Mouse (Mus musculus): ENCODE measurements around the gene Vps33a. TPM values are rescaled to one million over a fixed set of nuclear protein-coding genes. Genes with fewer than 3 reads are reported as not detected.

The Vps33a gene
- polyA plus RNA-seq, 1 experiment from 2014 or later: 27.8 TPM

DNA sequence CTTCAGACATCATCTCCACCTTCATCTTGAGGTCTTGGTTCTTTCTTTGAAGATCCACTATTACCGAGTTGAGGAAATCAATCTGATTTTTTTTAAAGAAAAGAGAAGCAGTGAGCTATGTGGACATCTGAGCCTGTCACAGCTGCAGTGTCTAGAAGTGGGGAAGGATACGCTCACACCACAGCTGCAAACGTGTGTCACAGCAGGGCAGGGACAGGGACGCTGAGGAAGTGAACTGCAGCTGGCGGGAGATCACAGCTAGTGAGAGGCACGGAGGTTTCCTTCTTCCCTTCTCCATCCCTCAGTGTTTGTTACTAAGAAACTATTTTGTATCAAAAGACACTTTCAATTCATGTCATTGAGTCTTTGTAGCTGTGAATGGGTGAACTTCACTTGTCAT, 7.2 kb upstream of the Vps33a start:
- no peak overlapping the region for H3K4me2 ChIP-seq (replicated peaks)
- no peak for ATAC-seq (ENCODE audit: insufficient number of reproducible peaks, low FRiP score, low TSS enrichment, low read depth)
- H3K27me3 ChIP-seq: no peaks in the 10 kb centered on the region
- no peak overlapping the region for H3K4me3 ChIP-seq (replicated peaks)
- no peaks in the 10 kb centered on the region for H3K9me3 ChIP-seq (replicated peaks)
- peaks cover 55% of the 10 kb centered on the region for H3K36me3 ChIP-seq
- WGBS: 85% methylated on average over 6 of the region's 6 CpGs
- no peaks in the 10 kb centered on the region for H3K4me1 ChIP-seq
- no peak overlapping the region for H3K27ac ChIP-seq (replicated peaks)
- H3K9ac ChIP-seq: no peak overlapping the region

DNA sequence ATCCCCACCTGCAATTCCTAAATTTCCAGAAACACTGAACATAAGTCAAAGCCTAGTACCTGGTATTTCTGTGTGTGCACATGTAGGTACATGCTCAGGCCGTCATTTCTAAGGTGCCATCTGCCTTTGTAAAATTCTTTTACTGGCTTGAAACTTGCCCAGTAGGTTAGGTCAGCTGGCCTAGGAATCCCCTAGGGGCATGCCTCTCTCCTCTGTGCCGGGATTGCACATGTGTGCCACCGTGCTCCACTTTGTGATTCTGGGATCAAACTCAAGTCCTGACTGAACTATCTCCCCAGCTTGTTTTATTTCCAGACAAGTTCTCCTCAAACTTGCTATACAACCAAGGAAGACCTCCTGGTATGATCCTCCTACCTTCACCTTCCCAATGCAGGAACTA, 3.9 kb upstream of the Vps33a start:
- H3K27me3 ChIP-seq: no peaks in the 10 kb centered on the region
- ATAC-seq (ENCODE audit: insufficient number of reproducible peaks, low FRiP score, low TSS enrichment, low read depth): no peak
- H3K4me3 ChIP-seq (replicated peaks): no peak overlapping the region
- H3K9ac ChIP-seq: no peak overlapping the region
- no peak overlapping the region for H3K27ac ChIP-seq (replicated peaks)
- no peaks in the 10 kb centered on the region for H3K9me3 ChIP-seq (replicated peaks)
- H3K36me3 ChIP-seq: peaks cover 37% of the 10 kb centered on the region
- no peak overlapping the region for H3K4me2 ChIP-seq (replicated peaks)
- H3K4me1 ChIP-seq: peaks cover 6% of the 10 kb centered on the region
- 74% methylated on average over 3 of the region's 3 CpGs for WGBS

DNA sequence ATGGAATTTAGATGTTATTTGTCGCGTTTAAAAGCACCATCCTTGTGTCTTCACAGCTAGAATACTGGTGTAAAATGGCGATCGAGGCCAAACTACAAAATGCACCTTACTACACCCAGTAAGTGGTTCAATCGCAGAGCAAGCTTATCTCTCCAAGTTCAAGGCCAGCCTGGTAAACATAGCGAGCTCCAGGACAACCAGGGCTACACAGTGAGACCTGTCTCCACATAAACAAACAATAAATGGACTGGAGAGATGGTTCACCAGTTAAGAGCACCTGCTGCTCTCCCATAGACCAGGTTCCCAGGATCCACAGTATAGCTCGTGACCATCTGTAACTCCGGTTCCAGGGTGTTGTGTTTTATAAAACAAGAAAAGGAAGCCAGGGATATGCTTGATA, 524 bp upstream of the Vps33a start:
- H3K27me3 ChIP-seq: no peaks in the 10 kb centered on the region
- H3K9ac ChIP-seq: no peak overlapping the region
- H3K9me3 ChIP-seq (replicated peaks): no peaks in the 10 kb centered on the region
- peaks cover 20% of the 10 kb centered on the region for H3K36me3 ChIP-seq
- peak overlapping the region; percentile 99 for H3K4me3 ChIP-seq (replicated peaks)
- peaks cover 10% of the 10 kb centered on the region for H3K4me1 ChIP-seq
- no peak for ATAC-seq (ENCODE audit: insufficient number of reproducible peaks, low FRiP score, low TSS enrichment, low read depth)
- H3K4me2 ChIP-seq (replicated peaks): peak overlapping the region; percentile 84
- WGBS: 64% methylated on average over 8 of the region's 8 CpGs
- H3K27ac ChIP-seq (replicated peaks): no peak overlapping the region

DNA sequence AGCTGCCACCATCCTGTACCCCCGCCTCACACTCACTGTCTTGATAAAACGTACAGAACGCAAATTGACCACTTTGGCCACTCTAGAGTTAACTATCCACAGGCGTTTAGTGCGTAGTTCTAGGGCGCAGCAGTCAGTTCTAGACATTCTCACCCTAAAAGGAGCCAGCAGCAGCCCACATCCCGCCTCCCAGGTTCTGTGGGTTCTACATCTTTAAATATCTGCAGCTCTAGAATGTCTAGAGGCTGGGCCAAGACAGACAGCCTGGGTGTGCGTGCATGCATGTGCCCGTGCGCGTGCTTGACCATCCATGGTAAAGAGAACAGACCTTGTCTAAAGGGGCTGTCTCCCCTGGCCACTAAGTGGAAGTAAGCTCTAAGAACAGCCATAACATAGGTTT, 11.7 kb downstream of the Vps33a start:
- Histone ChIP-seq H3K4me2 (replicated peaks) (no peak overlapping the region), H3K4me3 (replicated peaks) (no peak overlapping the region), H3K9me3 (replicated peaks) (no peaks in the 10 kb centered on the region), H3K27ac (replicated peaks) (no peak overlapping the region), H3K9ac (no peak overlapping the region), H3K27me3 (no peaks in the 10 kb centered on the region), H3K4me1 (no peaks in the 10 kb centered on the region), H3K36me3 (peaks cover 86% of the 10 kb centered on the region)
- WGBS: 89% methylated on average over 11 of the region's 11 CpGs
- no peak for ATAC-seq (ENCODE audit: insufficient number of reproducible peaks, low FRiP score, low TSS enrichment, low read depth)

DNA sequence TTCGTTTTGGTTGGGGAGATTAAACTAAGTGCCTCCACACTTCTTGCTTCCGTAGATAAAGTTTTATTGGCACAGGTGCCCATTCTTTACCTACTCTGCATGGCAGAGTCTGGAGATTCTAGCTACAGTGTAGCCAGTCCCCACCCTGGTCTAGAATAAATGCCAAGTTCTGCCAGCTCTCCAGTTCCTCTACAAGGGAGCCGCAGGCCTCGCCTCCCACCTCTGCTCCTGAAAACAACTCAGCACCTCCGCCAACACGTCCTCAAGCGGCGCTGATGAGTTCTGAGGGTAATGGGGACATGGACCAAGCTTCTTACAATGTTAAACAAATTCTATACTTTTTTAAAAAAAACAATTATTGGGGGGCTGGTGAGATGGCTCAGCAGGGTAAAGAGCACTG, 13.2 kb downstream of the Vps33a start:
- 94% methylated on average over 8 of the region's 8 CpGs for WGBS
- Histone ChIP-seq H3K36me3 (peaks cover 81% of the 10 kb centered on the region), H3K27me3 (no peaks in the 10 kb centered on the region), H3K9me3 (replicated peaks) (no peaks in the 10 kb centered on the region), H3K4me1 (no peaks in the 10 kb centered on the region), H3K9ac (no peak overlapping the region), H3K4me2 (replicated peaks) (no peak overlapping the region), H3K27ac (replicated peaks) (no peak overlapping the region), H3K4me3 (replicated peaks) (no peak overlapping the region)
- no peak for ATAC-seq (ENCODE audit: insufficient number of reproducible peaks, low FRiP score, low TSS enrichment, low read depth)

DNA sequence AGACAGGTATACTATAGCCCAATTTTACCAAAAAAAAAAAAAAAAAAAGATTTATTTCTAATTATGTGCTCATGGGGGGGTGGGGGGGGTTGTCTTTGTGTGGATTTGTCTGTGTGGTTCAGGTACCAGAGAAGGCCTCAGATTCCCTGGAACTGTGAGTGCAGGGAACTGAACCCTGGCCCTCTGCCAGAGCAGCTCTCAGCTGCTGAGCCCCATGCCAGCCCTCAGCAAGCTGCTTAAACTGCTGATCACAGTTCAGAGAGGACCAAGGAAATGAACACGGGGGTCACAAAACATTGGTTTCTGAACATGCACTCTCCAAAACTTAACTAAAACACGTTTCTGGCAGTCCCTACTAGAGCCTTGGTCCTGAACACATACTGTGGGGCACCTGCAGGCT, 16.4 kb downstream of the Vps33a start:
- Histone ChIP-seq H3K4me3 (replicated peaks) (no peak overlapping the region), H3K9ac (no peak overlapping the region)
- no peak for ATAC-seq (ENCODE audit: insufficient number of reproducible peaks, low FRiP score, low TSS enrichment, low read depth)

DNA sequence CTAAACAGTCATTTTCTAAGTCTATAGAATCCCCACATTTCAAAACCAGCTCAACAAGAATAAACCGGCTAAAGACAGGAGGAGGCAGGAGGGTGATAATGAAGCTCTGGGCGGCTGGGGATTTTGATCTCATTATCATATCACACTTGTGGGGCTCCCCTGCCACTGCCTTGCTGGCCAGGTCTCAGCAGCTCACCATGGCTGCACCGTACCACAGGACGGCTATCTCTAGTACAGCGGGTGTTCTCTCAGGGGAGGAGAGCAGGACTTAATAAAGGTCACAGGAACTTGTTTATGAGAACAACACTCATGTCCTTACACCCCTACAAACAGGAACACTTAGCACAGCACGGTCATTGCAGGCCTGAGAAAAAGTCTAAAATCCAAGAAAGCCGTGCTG, 17.1 kb downstream of the Vps33a start:
- 87% methylated on average over 7 of the region's 7 CpGs for WGBS
- peaks cover 46% of the 10 kb centered on the region for H3K36me3 ChIP-seq
- H3K4me3 ChIP-seq (replicated peaks): no peak overlapping the region
- no peak overlapping the region for H3K9ac ChIP-seq
- H3K9me3 ChIP-seq (replicated peaks): no peaks in the 10 kb centered on the region
- H3K4me1 ChIP-seq: no peaks in the 10 kb centered on the region
- no peak for ATAC-seq (ENCODE audit: insufficient number of reproducible peaks, low FRiP score, low TSS enrichment, low read depth)
- H3K27ac ChIP-seq (replicated peaks): no peak overlapping the region
- H3K27me3 ChIP-seq: no peaks in the 10 kb centered on the region
- H3K4me2 ChIP-seq (replicated peaks): no peak overlapping the region

More for the DNA sequence above, 16.4 kb downstream of the Vps33a start:
- no peaks in the 10 kb centered on the region for H3K27me3 ChIP-seq
- whole genome bisulfite sequencing: 84% methylated on average over 2 of the region's 2 CpGs
- no peaks in the 10 kb centered on the region for H3K9me3 ChIP-seq (replicated peaks)
- peaks cover 51% of the 10 kb centered on the region for H3K36me3 ChIP-seq
- H3K27ac ChIP-seq (replicated peaks): no peak overlapping the region
- H3K4me1 ChIP-seq: no peaks in the 10 kb centered on the region
- H3K4me2 ChIP-seq (replicated peaks): no peak overlapping the region

DNA sequence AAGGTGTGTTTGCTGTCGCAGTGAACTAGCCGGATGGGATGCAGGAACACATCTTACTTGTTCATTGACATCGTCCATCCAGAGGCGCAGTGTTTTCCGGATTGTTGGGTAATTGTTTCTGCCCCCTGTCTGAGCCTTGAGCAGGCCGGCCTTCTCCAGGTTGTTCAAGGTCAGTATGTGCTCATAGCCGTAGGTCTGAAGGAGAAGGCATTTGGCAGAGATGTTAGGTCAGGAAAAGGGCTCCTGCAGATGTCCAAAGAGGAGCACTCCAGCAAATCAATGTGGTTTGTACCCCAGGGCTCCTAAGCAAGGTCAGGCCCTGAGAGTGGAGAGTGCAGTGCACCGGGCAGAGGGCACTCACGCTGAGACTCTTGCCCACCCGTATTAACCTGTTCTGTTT, 39.0 kb downstream of the Vps33a start:
- Histone ChIP-seq H3K27me3 (no peaks in the 10 kb centered on the region), H3K27ac (replicated peaks) (no peak overlapping the region), H3K4me3 (replicated peaks) (no peak overlapping the region), H3K36me3 (peaks cover 81% of the 10 kb centered on the region), H3K9ac (no peak overlapping the region), H3K9me3 (replicated peaks) (no peaks in the 10 kb centered on the region), H3K4me2 (replicated peaks) (no peak overlapping the region), H3K4me1 (no peaks in the 10 kb centered on the region)
- 93% methylated on average over 10 of the region's 10 CpGs for WGBS
- ATAC-seq (ENCODE audit: insufficient number of reproducible peaks, low FRiP score, low TSS enrichment, low read depth): no peak

DNA sequence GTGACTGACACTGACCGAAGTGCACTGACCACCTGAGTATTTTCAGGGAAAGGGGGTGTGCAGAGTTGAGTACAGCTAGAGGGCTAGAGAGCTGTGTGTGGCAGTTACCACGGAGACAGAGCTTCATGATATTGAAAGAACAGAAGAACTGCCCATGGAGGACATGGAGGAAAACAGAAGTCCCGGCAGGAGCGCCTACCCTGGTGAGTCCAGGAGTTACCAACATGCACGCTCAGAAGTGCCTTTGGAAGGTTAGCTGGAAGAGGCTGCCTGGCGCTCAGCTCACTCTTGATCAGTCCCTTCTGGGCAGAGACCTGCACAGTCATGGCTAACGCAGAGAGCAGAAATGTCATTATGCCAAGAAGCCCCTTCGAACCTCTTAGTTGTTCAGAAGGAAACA, 42.8 kb downstream of the Vps33a start:
- Histone ChIP-seq H3K4me3 (replicated peaks) (no peak overlapping the region), H3K9me3 (replicated peaks) (no peaks in the 10 kb centered on the region), H3K36me3 (peaks cover 73% of the 10 kb centered on the region), H3K27me3 (no peaks in the 10 kb centered on the region), H3K4me2 (replicated peaks) (no peak overlapping the region), H3K4me1 (no peaks in the 10 kb centered on the region), H3K27ac (replicated peaks) (no peak overlapping the region), H3K9ac (no peak overlapping the region)
- ATAC-seq (ENCODE audit: insufficient number of reproducible peaks, low FRiP score, low TSS enrichment, low read depth): no peak
- WGBS: 88% methylated on average over 8 of the region's 8 CpGs

DNA sequence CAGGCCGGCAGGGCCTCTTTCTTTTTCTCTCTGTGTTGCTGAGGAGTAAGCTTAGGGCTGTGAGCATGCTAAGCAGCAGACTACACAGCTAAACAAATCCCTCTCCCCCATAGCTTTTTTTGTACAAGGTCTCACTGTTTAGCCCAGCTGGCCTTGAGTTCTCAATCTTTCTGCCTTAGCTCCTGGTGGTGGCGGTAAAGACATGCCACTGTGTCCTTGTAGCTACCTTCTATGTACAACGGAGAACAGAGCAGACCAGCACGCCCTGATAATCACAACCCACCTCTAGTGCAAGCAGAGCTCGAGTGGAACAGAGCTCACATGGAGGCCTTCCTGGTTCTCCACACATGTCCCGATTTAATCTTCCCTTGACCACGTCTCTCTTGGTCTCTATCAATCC, 44.2 kb downstream of the Vps33a start:
- Histone ChIP-seq H3K27ac (replicated peaks) (no peak overlapping the region), H3K4me3 (replicated peaks) (no peak overlapping the region), H3K36me3 (peaks cover 60% of the 10 kb centered on the region), H3K4me2 (replicated peaks) (no peak overlapping the region), H3K9me3 (replicated peaks) (no peaks in the 10 kb centered on the region), H3K4me1 (peaks cover 6% of the 10 kb centered on the region), H3K27me3 (no peaks in the 10 kb centered on the region), H3K9ac (no peak overlapping the region)
- ATAC-seq (ENCODE audit: insufficient number of reproducible peaks, low FRiP score, low TSS enrichment, low read depth): no peak
- WGBS: 73% methylated on average over 7 of the region's 7 CpGs

DNA sequence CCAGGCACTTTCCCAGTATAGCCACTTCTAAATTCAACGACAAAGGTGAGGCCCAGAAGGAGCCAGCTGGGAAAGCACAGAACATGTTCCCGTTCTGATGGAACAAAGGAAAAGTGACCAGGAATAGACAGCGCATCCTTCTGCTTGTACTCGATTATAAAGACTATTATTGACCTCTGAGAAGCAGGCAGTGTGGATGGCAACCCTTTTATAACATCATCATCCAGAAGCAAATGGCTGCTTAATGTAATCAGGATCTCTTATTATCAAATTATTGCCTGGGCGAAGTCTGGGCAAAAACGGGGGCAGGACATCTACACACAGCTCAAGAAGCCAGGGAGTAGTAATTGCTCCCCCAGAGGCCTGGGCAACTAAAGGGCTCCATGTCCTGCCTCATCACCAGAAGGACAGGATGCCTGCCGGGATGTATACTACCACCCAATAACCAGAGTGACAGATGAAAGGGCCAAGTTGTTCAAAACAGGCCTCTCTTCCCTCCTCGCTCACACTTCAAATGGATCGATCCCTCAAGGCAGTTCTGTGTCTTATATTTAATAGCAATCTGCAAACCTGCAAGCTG, 46.8 kb downstream of the Vps33a start:
- WGBS: 89% methylated on average over 9 of the region's 9 CpGs
- no peak overlapping the region for H3K27ac ChIP-seq (replicated peaks)
- no peaks in the 10 kb centered on the region for H3K27me3 ChIP-seq
- H3K4me3 ChIP-seq (replicated peaks): no peak overlapping the region
- H3K4me1 ChIP-seq: peaks cover 24% of the 10 kb centered on the region
- H3K9ac ChIP-seq: no peak overlapping the region
- no peak for ATAC-seq (ENCODE audit: insufficient number of reproducible peaks, low FRiP score, low TSS enrichment, low read depth)
- H3K36me3 ChIP-seq: peaks cover 34% of the 10 kb centered on the region
- H3K9me3 ChIP-seq (replicated peaks): no peaks in the 10 kb centered on the region
- no peak overlapping the region for H3K4me2 ChIP-seq (replicated peaks)

DNA sequence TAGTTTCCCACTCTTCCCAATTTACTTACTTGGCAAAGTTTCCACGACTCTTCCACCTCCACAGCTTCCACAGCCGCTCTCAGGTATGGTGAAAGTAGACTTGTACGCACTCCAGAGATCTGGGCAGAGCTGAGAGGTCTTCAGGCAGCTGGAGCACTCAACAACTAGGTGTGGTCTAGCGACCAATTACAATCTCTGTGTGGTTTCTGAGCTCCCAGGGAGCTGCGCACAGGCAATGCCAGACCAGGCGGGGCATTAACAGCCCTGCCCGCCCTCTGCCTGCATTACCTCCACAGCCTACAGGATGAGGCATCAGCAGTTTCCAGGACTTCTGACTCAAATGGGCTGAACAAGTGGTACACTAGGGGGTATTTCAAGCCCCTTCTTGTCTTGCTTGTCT, 47.6 kb downstream of the Vps33a start, which contains the start of gene Gm49027:
Gm49027 (minus strand) TSS at position 208 of the 400 bp plus-strand sequence.
- WGBS: 88% methylated on average over 7 of the region's 7 CpGs
- peaks cover 24% of the 10 kb centered on the region for H3K4me1 ChIP-seq
- H3K4me2 ChIP-seq (replicated peaks): peak within 1 kb of the TSS; percentile 94
- H3K36me3 ChIP-seq: peaks cover 26% of the 10 kb centered on the region
- peak within 1 kb of the TSS; percentile 95 for H3K4me3 ChIP-seq (replicated peaks)
- H3K9ac ChIP-seq: no peak within 1 kb of the TSS
- H3K27ac ChIP-seq (replicated peaks): no peak within 1 kb of the TSS
- no peaks in the 10 kb centered on the region for H3K27me3 ChIP-seq
- H3K9me3 ChIP-seq (replicated peaks): no peaks in the 10 kb centered on the region
- ATAC-seq (ENCODE audit: insufficient number of reproducible peaks, low FRiP score, low TSS enrichment, low read depth): no peak
